22 mouse cellular contexts compared by ENCODE assay signal in genomic region chr7:84733038-84733437, GRCm38 (mm10). TPM values are rescaled to one million over a fixed set of nuclear protein-coding genes. Genes with fewer than 3 reads are reported as not detected.
DNase-seq lines count a peak whose midpoint lies in the region; ATAC-seq lines count a peak whose summit lies in the region.
"Had no signal": no experiment of that assay in that cellular context is flagged by ENCODE, and none has a peak within 500 bp of the region (broad histone marks: within the 10 kb centered on the region; RNA-seq: fewer than 3 reads in every experiment).

No protein-coding gene starts in this region.

- WGBS in heart, embryonic 14.5 days: 36% methylated on average over 1 of the region's 1 CpGs
- 74% methylated on average over 1 of the region's 1 CpGs for WGBS in forebrain, embryonic 12.5 days

- H3K4me1 ChIP-seq in heart, embryonic 14.5 days (ENCODE audit: control insufficient read depth in 2 of 2, insufficient read depth in 2 of 2, low read length in 2 of 2): no peaks in the 10 kb centered on the region
- no peaks in the 10 kb centered on the region for H3K4me1 ChIP-seq in forebrain, embryonic 12.5 days
- H3K4me1 ChIP-seq: midbrain, embryonic 12.5 days had no signal

- no peak overlapping the region for H3K9ac ChIP-seq in heart, embryonic 14.5 days (ENCODE audit: low read length)
- H3K9ac ChIP-seq in forebrain, embryonic 12.5 days: no peak overlapping the region
- H3K9ac ChIP-seq: liver, embryonic 12.5 days; midbrain, embryonic 12.5 days had no signal

- no peak for DNase-seq in heart, adult 9 months (ENCODE audit: low spot score in 2 of 2)
- peak; percentile 79 for DNase-seq in brain, adult 2 months (ENCODE audit: low read depth, low spot score)
- peak; percentile 91 for DNase-seq in cerebellum, adult 11-12 months
- peak; percentile 90 to 93 for DNase-seq in cerebellum, postnatal 10 days
- no peak for DNase-seq in embryo, embryonic 10.5 days (ENCODE audit: low spot score)
- no peak for DNase-seq in embryo, embryonic 10 days (ENCODE audit: low spot score)
- DNase-seq: adrenal gland, adult 8-10 months; gastrocnemius, postnatal 36 days; heart, postnatal 10 days; kidney, adult 2 months; lung, adult 18-20 months; lung, postnatal 14 days; right cerebral cortex, postnatal 14 days had no signal

- ATAC-seq in heart, embryonic 14.5 days (ENCODE audit: insufficient number of reproducible peaks, insufficient read depth, low FRiP score, low read depth): 0 out of 2 replicates have a peak, but pooled peaks have one; percentile 17
- no peak for ATAC-seq in forebrain, embryonic 12.5 days (ENCODE audit: low FRiP score)
- ATAC-seq: liver, embryonic 12.5 days; Patski had no signal

- H3K27me3 ChIP-seq in heart, embryonic 14.5 days (ENCODE audit: control insufficient read depth, insufficient read depth, low read length): no peaks in the 10 kb centered on the region
- no peaks in the 10 kb centered on the region for H3K27me3 ChIP-seq in forebrain, embryonic 12.5 days
- H3K27me3 ChIP-seq: CH12.LX; midbrain, embryonic 12.5 days; Patski had no signal

- no peak overlapping the region for H3K4me2 ChIP-seq in heart, embryonic 14.5 days (ENCODE audit: low read length)
- no peak overlapping the region for H3K4me2 ChIP-seq in forebrain, embryonic 12.5 days
- H3K4me2 ChIP-seq: heart, embryonic 11.5 days; liver, embryonic 12.5 days; midbrain, embryonic 12.5 days had no signal

- H3K4me3 ChIP-seq in heart, embryonic 14.5 days (ENCODE audit: control insufficient read depth in 1 of 2, insufficient read depth in 1 of 2, low read depth in 1 of 2, low read length in 2 of 2): no peak overlapping the region
- H3K4me3 ChIP-seq in forebrain, embryonic 12.5 days (replicated peaks): no peak overlapping the region
- H3K4me3 ChIP-seq: liver, embryonic 12.5 days; midbrain, embryonic 12.5 days had no signal

- H3K9me3 ChIP-seq in heart, embryonic 14.5 days (ENCODE audit: control insufficient read depth, low read length): no peaks in the 10 kb centered on the region
- H3K9me3 ChIP-seq in forebrain, embryonic 12.5 days: no peaks in the 10 kb centered on the region
- H3K9me3 ChIP-seq: G1E; liver, embryonic 12.5 days; midbrain, embryonic 12.5 days had no signal

- H3K36me3 ChIP-seq in heart, embryonic 14.5 days (ENCODE audit: control insufficient read depth, insufficient read depth, low read length): no peaks in the 10 kb centered on the region
- H3K36me3 ChIP-seq in forebrain, embryonic 12.5 days (replicated peaks): no peaks in the 10 kb centered on the region
- H3K36me3 ChIP-seq: G1E; liver, embryonic 12.5 days; midbrain, embryonic 12.5 days had no signal

- H3K27ac ChIP-seq in heart, embryonic 14.5 days (replicated peaks in 1 of 2; ENCODE audit: control insufficient read depth in 1 of 2, insufficient read depth in 1 of 2, low read depth in 2 of 2, low read length in 2 of 2): no peak overlapping the region
- H3K27ac ChIP-seq in forebrain, embryonic 12.5 days: no peak overlapping the region
- H3K27ac ChIP-seq: kidney, postnatal 0 days; liver, embryonic 12.5 days; midbrain, embryonic 12.5 days had no signal

RNA-seq across cellular contexts. Expression of gene Zfand6, which starts 43.3 kb away (rescaled TPM):
- 147 and 168 TPM in 2 replicates for polyA plus RNA-seq in heart, embryonic 14.5 days (2014; fragmentation: Nextera tagmentation; extraction: Ambion mirVana)
- 211 and 215 TPM in 2 replicates for polyA plus RNA-seq in forebrain, embryonic 12.5 days (2016; fragmentation: Nextera tagmentation; extraction: Ambion mirVana)

Comparison
In these comparisons a context has a peak if more than half of its experiments do, and no peak if none do; other contexts are left out.
1. DNase-seq: peak in brain, adult 2 months (single experiment), cerebellum, adult 11-12 months (single experiment) and cerebellum, postnatal 10 days (2 of 2); none in heart, adult 9 months (0 of 2), embryo, embryonic 10.5 days (single experiment) and embryo, embryonic 10 days (single experiment).